18 mouse cellular contexts compared by ENCODE assay signal in genomic region chr2:103867958-103868330, GRCm38 (mm10).
"Had no signal": no experiment of that assay in that cellular context is flagged by ENCODE, and none has a peak within 500 bp of the region (broad histone marks: within the 10 kb centered on the region; RNA-seq: fewer than 3 reads in every experiment).

No protein-coding gene starts in this region.

- H3K9me3 ChIP-seq: lung, embryonic 15.5 days; midbrain, embryonic 13.5 days; midbrain, embryonic 15.5 days; stomach, embryonic 15.5 days had no signal

- H3K4me2 ChIP-seq: lung, embryonic 15.5 days; midbrain, embryonic 11.5 days; midbrain, embryonic 13.5 days; midbrain, embryonic 15.5 days; neural tube, embryonic 12.5 days; stomach, embryonic 15.5 days had no signal

- H3K4me1 ChIP-seq: lung, embryonic 15.5 days; neural tube, embryonic 12.5 days had no signal

- ATAC-seq: liver, postnatal 0 days; lung, postnatal 0 days; midbrain, embryonic 13.5 days; midbrain, embryonic 15.5 days had no signal

- H3K27me3 ChIP-seq: lung, embryonic 15.5 days; midbrain, embryonic 13.5 days; neural tube, embryonic 12.5 days; stomach, embryonic 15.5 days had no signal

- H3K9ac ChIP-seq: liver, postnatal 0 days; lung, embryonic 15.5 days; midbrain, embryonic 13.5 days; midbrain, embryonic 15.5 days; neural tube, embryonic 12.5 days; stomach, embryonic 15.5 days had no signal

- DNase-seq: liver, postnatal 0 days; lung, adult 2 months; lung, postnatal 14 days; lung, postnatal 36 days; right cerebral cortex, postnatal 14 days; thymus, adult 18-20 months; thymus, postnatal 14 days; thymus, postnatal 36 days had no signal

- H3K4me3 ChIP-seq: lung, embryonic 15.5 days; megakaryocyte, embryonic 14.5 days; midbrain, embryonic 13.5 days; midbrain, embryonic 15.5 days; neural tube, embryonic 12.5 days; stomach, embryonic 15.5 days had no signal

- H3K36me3 ChIP-seq: lung, embryonic 15.5 days; midbrain, embryonic 13.5 days; midbrain, embryonic 15.5 days; neural tube, embryonic 12.5 days; stomach, embryonic 15.5 days had no signal

- H3K27ac ChIP-seq: lung, embryonic 15.5 days; macrophage; midbrain, embryonic 13.5 days; midbrain, embryonic 15.5 days; neural tube, embryonic 12.5 days; stomach, embryonic 15.5 days; stomach, postnatal 0 days had no signal
